Mouse (Mus musculus): Measurements from ENCODE around the gene Dgcr8. TPM values are rescaled to one million over a fixed set of nuclear protein-coding genes. Genes with fewer than 3 reads are reported as not detected.
"Not testable (repeated sequence)": the region's sequence is repeated elsewhere in the genome, so short reads cannot be mapped to it uniquely, and the experiment has no call there.

Dgcr8 gene
- polyA plus RNA-seq, 2 experiments: 35.0 to 79.7 TPM

DNA sequence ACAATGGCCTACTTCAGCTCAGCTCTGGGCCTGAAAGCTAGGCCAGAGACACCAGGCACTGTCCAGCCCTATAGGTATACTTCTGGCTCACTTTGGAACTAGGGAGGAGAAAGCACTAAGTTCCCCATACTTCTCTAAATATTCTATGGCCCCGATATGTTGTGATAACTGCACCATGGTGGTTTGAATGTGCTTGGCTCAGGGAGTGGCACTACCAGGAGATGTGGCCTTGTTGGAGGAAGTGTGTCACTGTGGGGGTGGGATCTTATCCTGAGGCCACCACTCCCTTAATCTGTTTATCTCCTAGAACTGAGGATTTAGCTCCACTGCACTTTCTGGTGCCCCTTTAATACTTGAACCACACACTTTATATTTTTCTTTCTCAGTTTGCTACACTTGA is 19.1 kb upstream of the Dgcr8 start:
- DNase-seq (ENCODE audit: low spot score) (no peak), ATAC-seq (ENCODE audit: low FRiP score, low read depth) (no peak)
- Histone ChIP-seq H3K36me3 (ENCODE audit: control insufficient read depth, insufficient read depth, low read length) (no peaks in the 10 kb centered on the region), H3K4me1 (ENCODE audit: control insufficient read depth, insufficient read depth, low read length) (no peaks in the 10 kb centered on the region), H3K9ac (ENCODE audit: low read depth, low read length, severe bottlenecking) (no peak overlapping the region), H3K27me3 (ENCODE audit: control insufficient read depth, insufficient read depth, low read length) (no peaks in the 10 kb centered on the region), H3K4me3 (replicated peaks; ENCODE audit: low read length) (no peak overlapping the region), H3K27ac (replicated peaks; ENCODE audit: low read depth, low read length) (no peak overlapping the region), H3K9me3 (ENCODE audit: control insufficient read depth, low read length) (no peaks in the 10 kb centered on the region), H3K4me2 (replicated peaks; ENCODE audit: low read depth, low read length, severe bottlenecking) (no peak overlapping the region)
- WGBS: 91% methylated on average over 1 of the region's 1 CpGs
- no peak for TF ChIP-seq POLR2A (IDR thresholded peaks at IDR 0.05; ENCODE audit: borderline replicate concordance, extremely low read depth, insufficient read depth, insufficient read length)

DNA sequence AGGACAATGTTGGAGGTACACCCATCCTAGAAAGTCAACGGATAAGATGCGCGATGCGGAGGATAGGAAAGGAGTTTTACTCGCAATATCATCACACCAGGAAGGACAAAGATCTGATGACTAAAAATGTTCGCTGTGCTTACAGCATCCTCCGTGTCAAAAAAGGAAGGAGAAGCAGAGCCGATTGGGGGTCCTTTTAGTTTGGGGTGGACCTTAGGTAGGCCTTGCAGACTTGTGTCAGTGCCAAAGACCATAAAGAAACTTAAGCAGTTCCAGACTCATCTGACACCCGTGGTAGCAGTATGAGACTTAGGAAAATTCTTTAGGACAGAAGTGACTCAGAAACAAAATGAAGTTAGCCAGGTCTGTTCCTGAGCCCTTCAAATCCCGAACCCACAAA is 568 bp upstream of the Dgcr8 start:
- peak; percentile 30; the same call in 1 of the 2 replicates for ATAC-seq (ENCODE audit: low FRiP score, low read depth)
- H3K9me3 ChIP-seq (ENCODE audit: control insufficient read depth, low read length); DNase-seq (ENCODE audit: low spot score); H3K27me3 ChIP-seq (ENCODE audit: control insufficient read depth, insufficient read depth, low read length): not testable (repeated sequence)
- peaks cover 16% of the 10 kb centered on the region for H3K36me3 ChIP-seq (ENCODE audit: control insufficient read depth, insufficient read depth, low read length)
- H3K4me1 ChIP-seq (ENCODE audit: control insufficient read depth, insufficient read depth, low read length): peaks cover 16% of the 10 kb centered on the region; the same call in 1 of the 2 replicates
- peak overlapping the region; percentile 32; the same call in 1 of the 2 replicates for H3K4me2 ChIP-seq (replicated peaks; ENCODE audit: low read depth, low read length, severe bottlenecking)
- H3K9ac ChIP-seq (ENCODE audit: low read depth, low read length, severe bottlenecking): peak overlapping the region; percentile 97
- 5% methylated on average over 7 of the region's 10 CpGs for WGBS
- peak overlapping the region; percentile 65 for H3K27ac ChIP-seq (replicated peaks; ENCODE audit: low read depth, low read length)
- H3K4me3 ChIP-seq (replicated peaks; ENCODE audit: low read length): peak overlapping the region; percentile 77

DNA sequence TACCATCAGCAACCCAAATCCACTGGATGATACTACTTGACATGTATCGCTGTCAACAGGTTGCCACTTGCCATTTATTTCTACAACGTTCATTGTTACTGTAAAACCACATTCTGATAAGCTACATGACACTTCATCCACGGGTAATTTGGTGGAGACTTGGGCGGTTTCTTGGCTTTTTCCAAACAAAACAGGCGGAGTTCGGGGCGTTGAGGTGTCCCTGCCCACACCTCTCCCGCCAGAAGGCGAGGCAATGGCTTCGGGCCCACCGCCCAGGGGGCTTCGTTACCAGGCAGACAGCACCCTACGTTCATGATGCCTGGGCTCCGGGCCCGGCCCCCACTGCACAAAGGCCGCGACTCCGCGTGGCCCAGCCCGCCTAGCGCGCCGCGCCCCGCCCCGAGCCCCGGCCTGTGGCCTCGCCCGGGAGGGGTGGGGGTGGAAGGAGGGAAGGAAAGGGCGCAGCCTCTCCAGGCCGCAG is 425 bp downstream of the Dgcr8 start:
- DNase-seq (ENCODE audit: low spot score): peak; percentile 44
- WGBS: under 1% methylated on average over 15 of the region's 31 CpGs
- peak overlapping the region; percentile 66 for H3K4me2 ChIP-seq (replicated peaks; ENCODE audit: low read depth, low read length, severe bottlenecking)
- peak overlapping the region; percentile 97 for H3K9ac ChIP-seq (ENCODE audit: low read depth, low read length, severe bottlenecking)
- peak overlapping the region; percentile 77 for H3K4me3 ChIP-seq (replicated peaks; ENCODE audit: low read length)
- TF ChIP-seq POLR2A (IDR thresholded peaks at IDR 0.05; ENCODE audit: borderline replicate concordance, extremely low read depth, insufficient read depth, insufficient read length): peak; percentile 8; the same call in 1 of the 2 replicates
- peaks cover 25% of the 10 kb centered on the region for H3K36me3 ChIP-seq (ENCODE audit: control insufficient read depth, insufficient read depth, low read length)
- ATAC-seq (ENCODE audit: low FRiP score, low read depth): peak; percentile 83
- no peaks in the 10 kb centered on the region for H3K9me3 ChIP-seq (ENCODE audit: control insufficient read depth, low read length)
- H3K27me3 ChIP-seq (ENCODE audit: control insufficient read depth, insufficient read depth, low read length): no peaks in the 10 kb centered on the region
- peaks cover 16% of the 10 kb centered on the region; the same call in 1 of the 2 replicates for H3K4me1 ChIP-seq (ENCODE audit: control insufficient read depth, insufficient read depth, low read length)
- peak overlapping the region; percentile 87 for H3K27ac ChIP-seq (replicated peaks; ENCODE audit: low read depth, low read length)

DNA sequence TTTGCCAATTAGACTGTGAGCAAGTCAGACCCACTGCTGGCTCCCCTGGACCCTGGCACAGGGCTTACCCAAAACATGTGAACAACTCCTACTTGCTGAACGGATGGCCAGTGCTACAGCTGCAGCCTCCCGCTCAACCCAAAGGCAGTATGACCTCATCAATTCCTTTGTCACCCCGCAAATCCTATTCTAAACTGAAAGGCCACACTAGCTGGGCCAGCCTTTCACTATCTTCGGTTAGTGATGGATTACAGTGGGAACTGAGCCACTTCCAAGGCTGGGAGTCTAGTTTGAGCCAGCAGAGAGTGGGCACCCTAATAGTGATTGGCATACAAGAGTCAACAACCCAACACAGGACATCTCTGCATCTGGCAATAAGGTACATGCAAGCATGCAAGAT is 880 bp downstream of the Dgcr8 start:
- Histone ChIP-seq H3K4me3 (replicated peaks; ENCODE audit: low read length) (peak overlapping the region; percentile 77), H3K4me1 (ENCODE audit: control insufficient read depth, insufficient read depth, low read length) (peaks cover 16% of the 10 kb centered on the region; the same call in 1 of the 2 replicates), H3K27ac (replicated peaks; ENCODE audit: low read depth, low read length) (no peak overlapping the region), H3K9me3 (ENCODE audit: control insufficient read depth, low read length) (no peaks in the 10 kb centered on the region), H3K36me3 (ENCODE audit: control insufficient read depth, insufficient read depth, low read length) (peaks cover 29% of the 10 kb centered on the region), H3K9ac (ENCODE audit: low read depth, low read length, severe bottlenecking) (peak overlapping the region; percentile 97), H3K4me2 (replicated peaks; ENCODE audit: low read depth, low read length, severe bottlenecking) (peak overlapping the region; percentile 66), H3K27me3 (ENCODE audit: control insufficient read depth, insufficient read depth, low read length) (no peaks in the 10 kb centered on the region)
- DNase-seq (ENCODE audit: low spot score) (no peak), ATAC-seq (ENCODE audit: low FRiP score, low read depth) (no peak)
- 2% methylated on average over 4 of the region's 4 CpGs for WGBS
- no peak for TF ChIP-seq POLR2A (IDR thresholded peaks at IDR 0.05; ENCODE audit: borderline replicate concordance, extremely low read depth, insufficient read depth, insufficient read length)

DNA sequence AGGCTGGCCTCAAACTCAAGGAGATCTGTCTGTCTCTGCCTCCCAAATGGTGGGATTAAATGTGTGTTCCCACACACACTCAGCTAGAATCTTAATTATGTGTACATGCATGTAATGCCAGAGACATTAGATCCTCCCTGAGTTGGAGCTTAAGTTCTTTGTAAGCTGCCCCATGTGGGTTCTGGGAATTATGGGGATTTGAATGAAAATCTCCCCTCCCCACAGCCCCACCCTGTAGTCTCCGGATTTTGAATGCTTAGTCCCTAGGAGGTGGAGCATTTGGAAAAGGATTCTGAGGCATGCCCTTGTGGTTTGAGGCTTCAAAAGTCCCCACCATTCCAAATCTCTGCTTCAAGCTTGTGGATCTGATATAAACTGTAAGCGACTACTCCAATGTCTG is 13.9 kb downstream of the Dgcr8 start:
- TF ChIP-seq POLR2A (IDR thresholded peaks at IDR 0.05; ENCODE audit: borderline replicate concordance, extremely low read depth, insufficient read depth, insufficient read length): no peak
- 71% methylated on average over 2 of the region's 2 CpGs for WGBS
- no peaks in the 10 kb centered on the region for H3K27me3 ChIP-seq (ENCODE audit: control insufficient read depth, insufficient read depth, low read length)
- H3K4me2 ChIP-seq (replicated peaks; ENCODE audit: low read depth, low read length, severe bottlenecking): no peak overlapping the region
- ATAC-seq (ENCODE audit: low FRiP score, low read depth) (no peak), DNase-seq (ENCODE audit: low spot score) (no peak)
- H3K27ac ChIP-seq (replicated peaks; ENCODE audit: low read depth, low read length): no peak overlapping the region
- H3K9me3 ChIP-seq (ENCODE audit: control insufficient read depth, low read length): no peaks in the 10 kb centered on the region
- peaks cover 93% of the 10 kb centered on the region for H3K36me3 ChIP-seq (ENCODE audit: control insufficient read depth, insufficient read depth, low read length)
- no peak overlapping the region for H3K4me3 ChIP-seq (replicated peaks; ENCODE audit: low read length)
- no peaks in the 10 kb centered on the region for H3K4me1 ChIP-seq (ENCODE audit: control insufficient read depth, insufficient read depth, low read length)
- no peak overlapping the region for H3K9ac ChIP-seq (ENCODE audit: low read depth, low read length, severe bottlenecking)

DNA sequence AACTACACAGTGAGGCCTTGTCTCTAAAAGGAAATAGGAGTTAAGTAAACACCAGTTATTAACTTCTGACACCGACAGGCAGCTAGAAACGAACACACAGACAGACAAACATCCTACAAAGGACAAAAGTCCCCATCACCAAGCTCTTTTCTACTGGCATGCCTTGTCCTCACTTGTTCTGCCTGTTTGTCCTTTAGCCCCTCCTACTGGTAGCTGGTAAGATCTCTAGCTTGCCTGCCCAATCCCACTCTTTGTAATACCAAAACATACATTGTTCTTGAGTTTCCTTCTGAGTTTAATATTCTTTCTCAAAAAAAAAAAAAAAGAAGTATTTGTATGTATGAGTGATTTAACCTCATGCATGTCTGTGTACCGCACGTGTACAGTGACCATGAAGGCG is 20.9 kb downstream of the Dgcr8 start:
- WGBS: 92% methylated on average over 5 of the region's 5 CpGs
- no peak for TF ChIP-seq POLR2A (IDR thresholded peaks at IDR 0.05; ENCODE audit: borderline replicate concordance, extremely low read depth, insufficient read depth, insufficient read length)
- Histone ChIP-seq H3K4me3 (replicated peaks; ENCODE audit: low read length) (no peak overlapping the region), H3K36me3 (ENCODE audit: control insufficient read depth, insufficient read depth, low read length) (peaks cover 94% of the 10 kb centered on the region), H3K9ac (ENCODE audit: low read depth, low read length, severe bottlenecking) (no peak overlapping the region), H3K4me2 (replicated peaks; ENCODE audit: low read depth, low read length, severe bottlenecking) (no peak overlapping the region), H3K27ac (replicated peaks; ENCODE audit: low read depth, low read length) (no peak overlapping the region), H3K27me3 (ENCODE audit: control insufficient read depth, insufficient read depth, low read length) (no peaks in the 10 kb centered on the region), H3K4me1 (ENCODE audit: control insufficient read depth, insufficient read depth, low read length) (no peaks in the 10 kb centered on the region), H3K9me3 (ENCODE audit: control insufficient read depth, low read length) (no peaks in the 10 kb centered on the region)
- no peak for ATAC-seq (ENCODE audit: low FRiP score, low read depth)
- DNase-seq (ENCODE audit: low spot score): no peak

Data from limb, embryonic 14.5 days (tissue).